Mouse (Mus musculus): ENCODE data around the gene Ddx10.

GRCm38 (mm10) chr9:53144266-53144665 lies 103.6 kb downstream of the Ddx10 start:
- TF ChIP-seq CTCF (IDR thresholded peaks at IDR 0.05; ENCODE audit: borderline replicate concordance, insufficient read depth, low read length) (peak; percentile 55; the same call in 1 of the 2 replicates), POLR2A (IDR thresholded peaks at IDR 0.05; ENCODE audit: low read depth, low read length) (no peak)
